Comparison of ENCODE assay signal across 33 mouse cellular contexts in genomic region chr11:75954896-75955295, GRCm38 (mm10). TPM values are rescaled to one million over a fixed set of nuclear protein-coding genes. Genes with fewer than 3 reads are reported as not detected.
"Had no signal": no experiment of that assay in that cellular context is flagged by ENCODE, and none has a peak within 500 bp of the region (broad histone marks: within the 10 kb centered on the region; RNA-seq: fewer than 3 reads in every experiment).

No protein-coding gene starts in this region.

- H3K4me3 ChIP-seq: heart, embryonic 10.5 days; heart, embryonic 12.5 days; hindbrain, embryonic 10.5 days; hindbrain, embryonic 12.5 days; intestine, embryonic 15.5 days; kidney, embryonic 15.5 days; limb, embryonic 13.5 days; limb, embryonic 15.5 days; liver, embryonic 12.5 days had no signal

- H3K36me3 ChIP-seq: heart, embryonic 10.5 days; heart, embryonic 12.5 days; hindbrain, embryonic 10.5 days; hindbrain, embryonic 12.5 days; intestine, embryonic 15.5 days; kidney, embryonic 15.5 days; limb, embryonic 13.5 days; limb, embryonic 15.5 days; liver, embryonic 12.5 days had no signal

- H3K9me3 ChIP-seq: heart, embryonic 10.5 days; heart, embryonic 12.5 days; hindbrain, embryonic 10.5 days; hindbrain, embryonic 12.5 days; intestine, embryonic 15.5 days; kidney, embryonic 15.5 days; limb, embryonic 13.5 days; limb, embryonic 15.5 days; liver, embryonic 12.5 days had no signal

- DNase-seq: gastrocnemius, postnatal 10 days; gastrocnemius, postnatal 25 days; heart, adult 18-20 months; heart, postnatal 10 days; heart, postnatal 4 days; kidney, adult 18-20 months; kidney, adult 8-10 months; kidney, postnatal 14 days; kidney, postnatal 36 days; layer of hippocampus, adult 9-11 months; layer of hippocampus, postnatal 36 days; left cerebral cortex, postnatal 4 days had no signal

- H3K4me1 ChIP-seq: heart, embryonic 10.5 days; heart, embryonic 12.5 days; hindbrain, embryonic 10.5 days; hindbrain, embryonic 12.5 days; limb, embryonic 15.5 days; liver, embryonic 12.5 days had no signal

- H3K27ac ChIP-seq: heart, embryonic 10.5 days; hindbrain, embryonic 10.5 days; hindbrain, embryonic 12.5 days; hindbrain, embryonic 14.5 days; intestine, embryonic 15.5 days; kidney, embryonic 15.5 days; kidney, postnatal 0 days; limb, embryonic 13.5 days; limb, embryonic 15.5 days; liver, embryonic 12.5 days; liver, embryonic 14.5 days had no signal

- ATAC-seq: hindbrain, embryonic 16.5 days; inflammation-experienced regulatory T-cells, adult 6 months; intestine, embryonic 15.5 days; intestine, postnatal 0 days; liver, embryonic 12.5 days had no signal

- H3K4me2 ChIP-seq: heart, embryonic 12.5 days; hindbrain, embryonic 12.5 days; hindbrain, embryonic 14.5 days; intestine, embryonic 15.5 days; kidney, embryonic 15.5 days; limb, embryonic 13.5 days; limb, embryonic 15.5 days; liver, embryonic 12.5 days had no signal

- H3K9ac ChIP-seq: heart, embryonic 12.5 days; hindbrain, embryonic 12.5 days; hindbrain, embryonic 14.5 days; intestine, embryonic 15.5 days; kidney, embryonic 15.5 days; limb, embryonic 13.5 days; limb, embryonic 15.5 days; liver, embryonic 12.5 days; liver, embryonic 14.5 days had no signal

- H3K27me3 ChIP-seq: heart, embryonic 12.5 days; hindbrain, embryonic 12.5 days; intestine, embryonic 15.5 days; kidney, embryonic 15.5 days; limb, embryonic 13.5 days; limb, embryonic 15.5 days had no signal

RNA-seq across cellular contexts. Expression of gene Rph3al, which starts 16.7 kb away (rescaled TPM):
- total RNA-seq: granulocyte monocyte progenitor cell, adult 5-6 weeks had no signal

RNA-seq across cellular contexts. Expression of gene 1700016K19Rik, which starts 44.8 kb away (rescaled TPM):
- total RNA-seq: gastrocnemius, postnatal 10 days; gastrocnemius, postnatal 25 days; gastrocnemius, postnatal 4 days; granulocyte monocyte progenitor cell, adult 5-6 weeks; heart, adult 8-10 months; heart, postnatal 10 days; heart, postnatal 25 days; heart, postnatal 4 days; liver, adult 2 months had no signal
- polyA plus RNA-seq: heart, embryonic 10.5 days; intestine, postnatal 0 days; liver, embryonic 12.5 days; liver, embryonic 14.5 days; liver, embryonic 16.5 days had no signal
